Mouse (Mus musculus) megakaryocyte, embryonic 14.5 days (primary cell): ENCODE results near the gene Arhgap32. TPM values are rescaled to one million over a fixed set of nuclear protein-coding genes. Genes with fewer than 3 reads are reported as not detected.
"Not testable (repeated sequence)": the region's sequence is repeated elsewhere in the genome, so short reads cannot be mapped to it uniquely, and the experiment has no call there.

Source experiments
- H3K27me3 ChIP-seq: replicated peaks from 2 replicates; pipeline ENCODE3; 2012; ENCODE audit warnings: inconsistent platforms
- H3K36me3 ChIP-seq: replicated peaks from 2 replicates; pipeline ENCODE3; 2012; ENCODE audit warnings: low read length, inconsistent platforms, mixed read lengths
- H3K4me1 ChIP-seq: 2 replicates; pipeline ENCODE4 v1.6.1; 2012; ENCODE audit warnings: inconsistent platforms
- H3K4me3 ChIP-seq: replicated peaks from 2 replicates; pipeline ENCODE3; 2012; ENCODE audit warnings: moderate library complexity, mild to moderate bottlenecking, inconsistent platforms
- H3K9me3 ChIP-seq: 2 replicates; pipeline ENCODE4 v1.6.1; 2012; ENCODE audit warnings: inconsistent platforms
- FLI1 ChIP-seq: IDR thresholded peaks from 2 replicates; pipeline ENCODE4 v1.6.1; 2012; ENCODE audit warnings: low read length, inconsistent platforms, mixed read lengths
- GATA1 ChIP-seq: IDR thresholded peaks from 3 replicates; pipeline ENCODE4 v1.6.1; 2012; ENCODE audit warnings: mixed read lengths, low read length, inconsistent platforms, borderline replicate concordance
- polyA plus RNA-seq: library from polyadenylated mRNA; stranded (reverse); fragments of >175 nt; gene quantifications from 2 replicates; pipeline ENCODE4 v1.2.3, GENCODE M21; 2012; ENCODE audit warnings: low replicate concordance; ENCODE audit not compliant: insufficient read depth

Gene Arhgap32
- polyA plus RNA-seq, 1 experiment, result not detected

DNA sequence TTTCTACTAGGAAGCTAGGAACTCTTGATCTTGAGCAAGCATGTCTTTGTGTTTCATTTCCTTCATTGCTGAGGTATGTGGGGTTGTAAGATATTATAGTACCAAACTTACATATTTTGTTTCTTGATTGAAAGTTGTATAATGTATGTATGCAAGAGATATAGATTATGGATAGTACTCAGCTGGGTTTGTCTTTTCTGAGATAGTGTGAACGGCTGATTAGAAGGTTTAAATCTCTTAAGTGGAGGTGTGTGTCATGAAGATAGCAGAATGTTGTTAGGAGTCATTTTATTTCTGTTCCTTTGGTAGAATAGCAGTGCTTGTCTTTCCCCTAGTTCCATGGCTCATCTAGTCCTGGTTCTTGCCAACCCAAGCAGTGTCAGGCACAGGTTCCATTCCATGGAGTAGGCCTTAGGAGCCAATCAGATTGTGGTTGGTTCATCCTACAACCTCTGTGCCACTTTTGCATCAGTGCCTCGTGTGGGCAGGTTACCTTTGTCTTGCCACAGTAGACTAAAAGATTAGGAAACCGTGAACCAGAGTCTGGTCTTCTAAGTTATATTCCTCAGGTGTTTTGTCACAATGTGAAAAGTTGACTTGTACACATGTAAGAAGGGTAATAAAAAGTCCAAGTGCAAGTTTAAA lies 38.9 kb downstream of the Arhgap32 start:
- Histone ChIP-seq H3K27me3 (no peaks in the 10 kb centered on the region), H3K4me3 (no peak overlapping the region), H3K9me3 (no peaks in the 10 kb centered on the region), H3K36me3 (no peaks in the 10 kb centered on the region), H3K4me1 (peaks cover 6% of the 10 kb centered on the region)
- TF ChIP-seq FLI1 (no peak), GATA1 (no peak)

GRCm38 (mm10) chr9:32156706-32157105 lies 40.8 kb downstream of the Arhgap32 start:
- TF ChIP-seq GATA1 (no peak), FLI1 (no peak)
- no peaks in the 10 kb centered on the region for H3K4me1 ChIP-seq
- H3K27me3 ChIP-seq, result peaks cover 5% of the 10 kb centered on the region
- no peak overlapping the region for H3K4me3 ChIP-seq
- no peaks in the 10 kb centered on the region for H3K9me3 ChIP-seq
- H3K36me3 ChIP-seq, result no peaks in the 10 kb centered on the region

DNA sequence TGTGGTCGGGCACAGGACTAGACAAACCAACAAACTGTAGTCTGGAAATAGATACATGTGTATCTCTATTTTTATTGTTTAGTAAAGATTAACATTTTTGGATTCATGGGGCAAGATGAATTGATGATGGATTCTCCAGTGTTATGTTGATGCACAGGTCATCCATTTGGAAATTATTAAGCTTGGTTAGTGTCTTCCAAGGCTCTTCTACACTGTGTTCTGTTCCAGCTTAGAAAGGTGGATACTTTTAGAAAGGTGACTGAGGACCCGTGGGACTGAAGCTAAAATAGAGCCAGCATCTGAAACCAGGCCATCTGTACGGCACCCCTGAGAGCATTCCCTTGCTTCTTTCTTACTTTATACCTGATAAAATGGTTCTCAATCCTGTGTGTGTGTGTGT lies 41.3 kb downstream of the Arhgap32 start:
- Histone ChIP-seq H3K4me1 (no peaks in the 10 kb centered on the region), H3K9me3 (no peaks in the 10 kb centered on the region), H3K36me3 (no peaks in the 10 kb centered on the region), H3K4me3 (no peak overlapping the region), H3K27me3 (peaks cover 5% of the 10 kb centered on the region)
- TF ChIP-seq FLI1, result no peak
- no peak for TF ChIP-seq GATA1

DNA sequence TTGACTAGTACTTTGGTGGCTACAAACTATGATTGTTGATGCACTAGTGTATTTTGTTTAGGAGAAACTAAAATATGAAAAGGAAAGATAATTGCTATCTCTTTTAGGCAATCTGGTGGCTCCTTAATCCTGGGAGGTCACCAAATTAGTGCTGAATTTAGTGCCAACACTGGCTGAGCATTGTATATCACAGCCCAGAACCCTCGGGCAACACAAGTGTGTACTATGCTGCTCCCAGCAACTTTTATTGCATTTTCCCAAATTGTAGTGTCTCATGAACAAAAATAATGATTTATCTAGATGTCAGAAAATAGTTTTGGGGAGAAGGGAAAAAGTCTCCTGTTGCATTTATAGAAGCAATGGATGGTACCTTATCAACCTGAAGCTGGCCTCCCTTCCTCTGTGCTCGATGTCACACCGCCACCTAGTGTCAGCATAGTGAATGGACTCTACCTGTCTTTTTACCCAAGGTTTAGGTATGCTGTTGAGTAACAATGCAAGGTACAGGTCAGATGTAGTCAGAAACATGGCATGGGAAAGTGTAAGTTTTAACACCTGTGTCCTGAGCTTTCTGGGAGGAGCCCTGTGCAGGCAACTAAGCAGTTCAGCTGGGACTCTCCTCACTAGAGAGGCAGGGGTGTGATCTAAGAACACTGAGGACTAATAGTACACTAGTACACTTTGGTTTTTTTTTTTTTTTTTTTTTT lies 43.1 kb downstream of the Arhgap32 start:
- no peaks in the 10 kb centered on the region for H3K36me3 ChIP-seq
- H3K27me3 ChIP-seq, result peaks cover 5% of the 10 kb centered on the region
- H3K4me1 ChIP-seq, result no peaks in the 10 kb centered on the region
- no peak overlapping the region for H3K4me3 ChIP-seq
- H3K9me3 ChIP-seq, result no peaks in the 10 kb centered on the region
- no peak for TF ChIP-seq FLI1
- no peak for TF ChIP-seq GATA1

DNA sequence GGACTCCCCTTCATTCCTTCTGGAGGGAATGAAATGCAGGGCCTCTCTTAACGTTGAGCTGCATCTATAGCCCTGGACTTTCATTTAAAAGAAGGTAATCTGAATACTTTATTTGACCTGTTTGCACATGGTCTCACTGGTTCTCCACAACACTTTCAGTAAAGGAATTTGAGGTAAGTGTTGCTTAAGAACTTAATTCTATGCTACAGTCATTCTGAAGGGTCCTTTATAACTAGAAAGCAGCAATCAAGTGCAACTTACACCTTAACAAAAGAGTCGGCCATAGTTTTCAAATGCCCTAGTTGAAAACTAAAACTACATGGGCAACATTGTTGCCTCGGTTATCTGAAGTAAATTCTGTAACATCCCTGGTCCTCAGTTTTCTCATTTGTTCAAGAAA lies 43.8 kb downstream of the Arhgap32 start:
- no peak for TF ChIP-seq FLI1
- TF ChIP-seq GATA1, result no peak
- Histone ChIP-seq H3K9me3 (no peaks in the 10 kb centered on the region), H3K4me3 (no peak overlapping the region), H3K4me1 (no peaks in the 10 kb centered on the region), H3K36me3 (no peaks in the 10 kb centered on the region), H3K27me3 (peaks cover 5% of the 10 kb centered on the region)

DNA sequence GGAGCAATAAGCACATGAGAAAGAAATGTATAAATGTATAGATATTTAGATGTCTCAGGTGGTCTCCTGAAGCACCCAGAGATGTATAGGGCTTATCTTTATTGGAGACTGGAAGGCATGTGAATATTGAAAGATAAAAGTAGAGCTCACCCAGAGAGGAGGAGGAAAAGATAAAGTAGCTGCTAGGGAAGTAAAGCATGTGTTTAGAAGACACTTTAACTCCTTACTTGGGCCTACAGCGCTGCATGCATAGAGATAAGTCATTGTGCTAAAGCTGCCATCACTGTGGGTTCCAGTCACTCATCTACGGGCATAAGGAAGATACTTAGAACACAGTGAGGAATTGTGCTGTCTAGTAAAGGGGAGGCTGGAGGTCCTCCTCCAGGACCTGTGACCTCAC lies 46.9 kb downstream of the Arhgap32 start:
- no peak overlapping the region for H3K4me3 ChIP-seq
- peaks cover 5% of the 10 kb centered on the region for H3K27me3 ChIP-seq
- no peaks in the 10 kb centered on the region for H3K9me3 ChIP-seq
- no peaks in the 10 kb centered on the region for H3K4me1 ChIP-seq
- no peaks in the 10 kb centered on the region for H3K36me3 ChIP-seq
- no peak for TF ChIP-seq FLI1
- TF ChIP-seq GATA1, result no peak

DNA sequence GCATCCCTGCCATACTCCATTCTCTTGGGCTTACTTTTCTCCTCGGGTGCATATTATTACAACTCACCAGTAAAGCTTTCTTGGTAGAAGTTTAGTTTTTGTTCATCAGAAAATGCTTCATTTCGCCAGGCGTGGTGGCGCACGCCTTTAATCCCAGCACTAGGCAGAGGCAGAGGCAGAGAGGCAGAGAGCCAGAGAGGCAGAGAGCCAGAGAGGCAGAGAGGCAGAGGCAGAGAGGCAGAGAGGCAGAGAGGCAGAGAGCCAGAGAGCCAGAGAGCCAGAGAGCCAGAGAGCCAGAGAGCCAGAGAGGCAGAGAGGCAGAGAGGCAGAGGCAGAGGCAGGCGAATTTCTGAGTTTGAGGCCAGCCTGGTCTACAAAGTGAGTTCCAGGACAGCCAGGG lies 47.9 kb downstream of the Arhgap32 start:
- not testable (repeated sequence) for H3K4me3 ChIP-seq, H3K9me3 ChIP-seq, H3K4me1 ChIP-seq, H3K27me3 ChIP-seq, H3K36me3 ChIP-seq

GRCm38 (mm10) chr9:32168546-32169137 lies 52.7 kb downstream of the Arhgap32 start:
- H3K4me1 ChIP-seq, result no peaks in the 10 kb centered on the region
- no peak overlapping the region for H3K4me3 ChIP-seq
- no peaks in the 10 kb centered on the region for H3K9me3 ChIP-seq
- no peaks in the 10 kb centered on the region for H3K27me3 ChIP-seq
- TF ChIP-seq GATA1, result no peak
- no peak for TF ChIP-seq FLI1
- no peaks in the 10 kb centered on the region for H3K36me3 ChIP-seq

DNA sequence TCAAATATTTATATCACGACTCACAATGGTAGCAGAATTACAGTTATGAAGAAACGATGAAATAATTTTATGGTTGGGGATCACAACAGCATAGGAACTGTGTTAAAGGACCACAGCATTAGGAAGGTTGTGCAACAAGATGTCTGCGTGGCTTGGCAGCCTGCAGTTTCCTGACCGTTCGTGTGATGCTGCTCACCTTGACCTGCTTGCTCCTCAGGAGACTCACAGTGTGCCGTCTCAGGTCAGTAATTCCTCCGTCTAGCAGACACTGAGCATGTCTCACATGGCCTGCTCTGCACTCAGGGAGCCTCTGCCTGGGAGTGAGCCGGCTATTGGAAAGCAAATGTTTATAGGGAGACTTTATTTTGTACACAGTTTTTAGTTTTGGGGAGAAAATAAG lies 54.8 kb downstream of the Arhgap32 start:
- TF ChIP-seq GATA1, result no peak
- no peak for TF ChIP-seq FLI1
- no peaks in the 10 kb centered on the region for H3K36me3 ChIP-seq
- H3K4me3 ChIP-seq, result no peak overlapping the region
- no peaks in the 10 kb centered on the region for H3K4me1 ChIP-seq
- no peaks in the 10 kb centered on the region for H3K9me3 ChIP-seq
- H3K27me3 ChIP-seq, result no peaks in the 10 kb centered on the region

DNA sequence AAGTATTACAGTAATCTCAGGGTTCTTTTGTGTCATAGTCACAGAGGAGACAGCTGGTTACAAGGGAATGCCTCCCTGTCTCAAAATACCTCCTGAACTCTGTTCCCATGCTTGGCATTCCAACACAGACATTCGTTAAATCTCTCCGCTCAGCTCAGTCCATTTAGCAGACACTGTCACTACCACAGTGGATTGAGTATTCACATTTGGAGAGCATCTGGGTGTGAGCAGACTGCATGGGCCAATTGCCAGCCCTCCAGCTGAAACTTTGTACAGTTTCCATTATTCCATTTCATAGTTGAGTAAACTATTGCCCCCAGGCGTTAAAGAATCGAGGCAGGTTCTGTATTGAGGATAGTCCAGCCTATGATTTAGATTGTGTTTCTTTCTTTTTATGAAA lies 60.7 kb downstream of the Arhgap32 start:
- Histone ChIP-seq H3K36me3 (no peaks in the 10 kb centered on the region), H3K27me3 (no peaks in the 10 kb centered on the region), H3K4me1 (no peaks in the 10 kb centered on the region), H3K4me3 (no peak overlapping the region), H3K9me3 (no peaks in the 10 kb centered on the region)
- TF ChIP-seq GATA1 (no peak), FLI1 (no peak)
